Mouse (Mus musculus) cerebellum, adult 2 months (tissue): Measurements from ENCODE around the gene Adgrv1. TPM values are rescaled to one million over a fixed set of nuclear protein-coding genes. Genes with fewer than 3 reads are reported as not detected.

ENCODE experiments used
- DNase-seq, 2 experiments: peaks; one replicate each; pipeline ENCODE4 v3.0.0; 2021
- H3K27ac ChIP-seq: fragments of 200-500 bp; 2 replicates; pipeline ENCODE4 v1.5.1; 2012; ENCODE audit warnings: low read length, control low read depth, inconsistent platforms; ENCODE audit not compliant: insufficient read depth
- H3K27me3 ChIP-seq: fragments of 200-500 bp; 2 replicates; pipeline ENCODE4 v1.6.1; 2012; ENCODE audit warnings: inconsistent platforms, mild to moderate bottlenecking, low read length, moderate library complexity; ENCODE audit not compliant: control insufficient read depth, insufficient read depth
- H3K4me1 ChIP-seq: fragments of 200-500 bp; 2 replicates; pipeline ENCODE4 v1.6.1; 2011; ENCODE audit warnings: low read length; ENCODE audit not compliant: control insufficient read depth, insufficient read depth
- H3K4me3 ChIP-seq: fragments of 200-500 bp; replicated peaks from 2 replicates; pipeline ENCODE3; 2011; ENCODE audit warnings: mild to moderate bottlenecking, low read depth, low read length, control low read depth; ENCODE audit not compliant: insufficient read depth
- CTCF ChIP-seq: fragments of 200-500 bp; IDR thresholded peaks from 2 replicates; pipeline ENCODE4 v1.5.1; 2011; ENCODE audit warnings: low read depth, mild to moderate bottlenecking, control low read depth, low read length, moderate library complexity, borderline replicate concordance; ENCODE audit not compliant: insufficient read depth
- POLR2A ChIP-seq: fragments of 200-500 bp; IDR thresholded peaks from 2 replicates; pipeline ENCODE4 v1.6.1; 2011; ENCODE audit warnings: low read length, control low read depth, borderline replicate concordance; ENCODE audit not compliant: insufficient read depth
- WGBS: fragments of 180-500 bp; shearing (Covaris S2); methylation state at CpG from one replicate; pipeline ENCODE4 v1.1.7; 2018; 5-methylcytosine and 5-hydroxymethylcytosine counted together
- polyA plus RNA-seq: library from polyadenylated mRNA; depleted of rRNA; stranded (reverse); fragments of >200 nt; gene quantifications from 2 replicates; pipeline ENCODE4 v1.2.3, GENCODE M21; 2012

Adgrv1 gene
- polyA plus RNA-seq, 1 experiment: 3.4 TPM

DNA sequence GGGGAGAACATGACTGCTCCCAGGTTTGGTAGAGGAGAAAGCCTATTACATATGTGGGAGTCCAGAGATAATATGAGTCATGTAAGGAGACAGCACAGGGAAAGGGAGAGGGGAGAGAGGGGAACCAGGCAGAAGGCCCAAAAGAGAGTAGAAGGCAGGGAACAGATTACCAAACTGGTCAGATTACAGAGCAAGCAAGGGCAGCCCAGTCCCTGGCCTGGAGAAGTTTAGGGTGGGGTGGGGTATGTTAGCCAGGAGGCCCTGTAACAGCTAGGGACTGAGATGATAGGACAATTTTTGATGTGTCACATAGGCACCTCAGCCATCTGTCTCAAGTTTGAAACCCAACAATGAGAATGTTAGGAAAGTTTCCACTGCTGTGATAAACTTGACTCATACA lies 498.5 kb downstream of the Adgrv1 start:
- DNase-seq: no peak
- no peaks in the 10 kb centered on the region; the same call in 1 of the 2 replicates for H3K27me3 ChIP-seq
- H3K4me3 ChIP-seq: no peak overlapping the region
- TF ChIP-seq POLR2A (no peak), CTCF (no peak)
- H3K4me1 ChIP-seq: no peaks in the 10 kb centered on the region
- H3K27ac ChIP-seq: no peak overlapping the region

DNA sequence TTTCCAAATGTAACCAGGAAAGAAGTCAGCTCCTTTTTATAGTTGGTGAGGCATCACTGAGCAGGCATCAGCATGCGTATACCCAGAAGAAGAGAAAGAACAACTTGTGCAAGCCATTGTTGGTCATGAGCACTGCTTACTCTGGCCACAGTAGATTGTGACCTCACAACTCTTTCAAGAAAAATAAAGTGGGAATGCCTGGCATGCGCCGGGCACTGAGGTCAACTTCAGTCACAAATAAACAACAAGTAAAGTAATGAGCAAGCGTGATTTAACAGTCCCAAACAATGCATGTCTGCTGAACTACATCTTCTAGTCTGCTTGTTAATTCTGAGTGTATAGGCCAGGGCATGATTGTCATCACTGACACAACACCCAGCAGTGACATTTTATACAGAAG lies 499.6 kb downstream of the Adgrv1 start:
- Histone ChIP-seq H3K27ac (no peak overlapping the region), H3K4me3 (no peak overlapping the region), H3K4me1 (no peaks in the 10 kb centered on the region), H3K27me3 (no peaks in the 10 kb centered on the region; the same call in 1 of the 2 replicates)
- 83% methylated on average over 4 of the region's 4 CpGs for WGBS
- TF ChIP-seq POLR2A (no peak), CTCF (no peak)
- DNase-seq: no peak

DNA sequence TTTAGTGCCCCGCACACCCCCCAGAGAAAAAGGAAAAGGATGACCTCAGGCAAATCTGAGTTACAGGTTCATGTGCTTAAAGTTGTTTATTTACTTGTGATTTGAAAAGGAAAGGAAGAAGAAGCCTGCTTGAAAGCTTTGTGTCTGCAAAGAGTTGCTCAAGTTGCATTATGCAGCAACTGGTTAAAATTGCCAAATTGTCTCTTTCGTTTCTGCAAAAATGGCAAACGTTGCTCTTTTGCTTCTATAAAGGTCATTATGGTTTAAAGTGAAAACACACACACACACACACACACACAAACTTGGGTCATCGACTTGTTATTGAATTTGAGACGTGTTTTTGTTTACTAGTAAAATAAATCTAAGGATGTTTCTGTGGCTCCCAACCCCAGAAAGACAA lies 500.3 kb downstream of the Adgrv1 start:
- no peak overlapping the region for H3K27ac ChIP-seq

DNA sequence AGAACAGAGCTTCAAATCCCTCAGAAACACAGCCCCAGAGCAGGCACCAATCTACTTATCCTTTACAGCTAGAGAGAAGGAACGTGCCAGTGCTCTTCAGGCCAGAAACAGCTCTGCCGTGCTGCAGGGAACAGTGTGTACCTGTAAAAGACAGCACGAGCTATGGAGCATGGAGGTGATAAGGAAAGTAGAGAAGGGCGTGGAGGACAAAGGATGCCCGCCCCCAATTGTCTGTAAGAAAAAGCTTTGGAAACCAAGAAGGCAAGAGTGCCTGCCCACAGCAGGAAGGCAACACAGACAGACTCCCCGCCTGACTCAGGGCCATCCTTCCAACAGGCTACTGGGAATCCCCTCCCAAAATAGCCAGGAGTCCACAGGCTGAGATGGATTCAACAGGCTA lies 501.1 kb downstream of the Adgrv1 start:
- DNase-seq: no peak
- TF ChIP-seq POLR2A (no peak), CTCF (no peak)
- 33% methylated on average over 6 of the region's 6 CpGs for WGBS
- no peak overlapping the region for H3K27ac ChIP-seq
- H3K4me1 ChIP-seq: no peaks in the 10 kb centered on the region
- H3K27me3 ChIP-seq: no peaks in the 10 kb centered on the region; the same call in 1 of the 2 replicates
- no peak overlapping the region for H3K4me3 ChIP-seq

More for the DNA sequence above, 500.3 kb downstream of the Adgrv1 start:
- DNase-seq: no peak
- no peak overlapping the region for H3K4me3 ChIP-seq
- TF ChIP-seq CTCF (no peak), POLR2A (no peak)
- WGBS: 74% methylated on average over 5 of the region's 5 CpGs
- no peaks in the 10 kb centered on the region for H3K4me1 ChIP-seq
- no peaks in the 10 kb centered on the region; the same call in 1 of the 2 replicates for H3K27me3 ChIP-seq

DNA sequence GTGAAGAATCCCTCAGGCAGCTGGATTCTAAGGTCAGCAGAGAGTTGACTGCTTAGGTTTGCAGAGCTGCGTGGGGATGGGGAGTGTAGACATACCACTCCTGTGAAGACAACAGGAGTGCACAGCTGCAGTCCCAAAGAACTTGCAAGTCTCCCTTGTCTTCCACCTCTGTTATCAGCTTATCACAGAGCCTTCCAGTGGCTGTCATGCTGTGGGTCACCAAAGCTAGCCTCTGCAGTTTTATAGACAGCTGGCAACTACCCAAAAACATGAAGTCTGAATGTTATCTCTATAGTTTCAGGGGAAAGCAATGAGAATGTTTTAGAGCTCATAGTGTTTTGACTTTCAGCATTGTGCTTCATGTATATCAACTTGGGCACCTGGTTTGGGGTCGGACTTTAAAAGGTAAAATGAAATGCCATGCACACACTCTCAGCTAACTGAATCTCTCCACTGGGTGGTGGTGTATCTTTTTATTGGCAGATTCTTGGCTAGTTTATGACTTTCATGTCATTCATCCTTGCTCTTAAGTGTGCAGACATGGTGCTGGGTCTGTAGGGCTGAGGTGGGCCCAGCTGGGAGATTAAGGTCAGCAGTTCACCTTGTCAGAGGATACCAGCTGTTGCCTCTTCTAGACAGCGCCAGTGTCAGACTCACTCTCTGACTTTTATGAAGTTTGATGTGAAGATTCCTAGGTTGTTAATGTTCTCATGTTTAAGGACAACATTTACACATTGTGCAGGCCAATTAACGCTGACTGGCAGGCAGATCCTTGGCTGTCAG lies 502.0 kb downstream of the Adgrv1 start:
- no peak overlapping the region for H3K4me3 ChIP-seq
- H3K27ac ChIP-seq: no peak overlapping the region
- 68% methylated on average over 4 of the region's 4 CpGs for WGBS
- no peak for DNase-seq
- H3K4me1 ChIP-seq: no peaks in the 10 kb centered on the region
- no peaks in the 10 kb centered on the region; the same call in 1 of the 2 replicates for H3K27me3 ChIP-seq
- TF ChIP-seq CTCF: no peak
- TF ChIP-seq POLR2A: no peak

DNA sequence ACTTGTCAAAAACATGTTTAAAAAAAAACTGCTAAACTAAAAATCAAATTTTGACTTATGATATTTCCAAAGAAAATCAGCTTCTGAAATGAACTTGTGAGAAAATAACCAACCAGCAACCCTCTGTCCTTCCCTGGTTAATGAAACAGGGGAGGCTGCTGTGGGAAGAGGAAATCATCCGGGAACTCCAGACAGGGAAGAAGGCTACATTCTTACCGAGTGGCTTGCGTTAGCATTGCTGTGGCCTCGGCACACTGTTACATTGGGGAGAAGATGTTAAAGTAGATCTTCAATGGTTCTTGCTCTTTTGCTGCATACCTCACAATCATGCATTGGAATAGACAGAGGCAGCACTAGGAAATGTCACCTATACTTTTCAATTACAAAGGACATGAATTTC lies 507.1 kb downstream of the Adgrv1 start:
- H3K4me1 ChIP-seq: no peaks in the 10 kb centered on the region
- H3K27me3 ChIP-seq: no peaks in the 10 kb centered on the region
- no peak for DNase-seq
- H3K27ac ChIP-seq: no peak overlapping the region
- WGBS: 85% methylated on average over 4 of the region's 4 CpGs
- no peak for TF ChIP-seq POLR2A
- no peak for TF ChIP-seq CTCF
- H3K4me3 ChIP-seq: no peak overlapping the region

DNA sequence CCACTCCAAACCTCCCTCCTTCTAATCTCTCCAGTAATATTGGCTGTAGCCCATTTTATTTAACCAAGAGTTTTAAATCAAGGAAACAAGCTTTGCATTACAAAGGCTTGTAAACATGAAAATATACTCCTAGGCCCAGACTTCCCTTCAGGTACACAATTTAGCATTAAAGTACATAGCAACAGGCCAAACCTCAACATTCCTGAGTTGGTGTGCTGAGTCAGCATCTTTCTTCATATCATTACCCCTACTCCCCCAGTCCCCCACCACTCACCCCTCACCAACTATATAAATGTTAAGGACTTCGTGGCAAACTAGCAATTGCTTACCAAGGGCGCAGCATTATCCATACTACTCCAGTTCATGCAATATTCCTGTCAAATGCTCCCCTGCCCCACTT lies 510.7 kb downstream of the Adgrv1 start:
- Histone ChIP-seq H3K4me3 (no peak overlapping the region), H3K27ac (no peak overlapping the region), H3K4me1 (no peaks in the 10 kb centered on the region), H3K27me3 (no peaks in the 10 kb centered on the region)
- no peak for DNase-seq
- 89% methylated on average over 2 of the region's 2 CpGs for WGBS
- TF ChIP-seq CTCF (no peak), POLR2A (no peak)

DNA sequence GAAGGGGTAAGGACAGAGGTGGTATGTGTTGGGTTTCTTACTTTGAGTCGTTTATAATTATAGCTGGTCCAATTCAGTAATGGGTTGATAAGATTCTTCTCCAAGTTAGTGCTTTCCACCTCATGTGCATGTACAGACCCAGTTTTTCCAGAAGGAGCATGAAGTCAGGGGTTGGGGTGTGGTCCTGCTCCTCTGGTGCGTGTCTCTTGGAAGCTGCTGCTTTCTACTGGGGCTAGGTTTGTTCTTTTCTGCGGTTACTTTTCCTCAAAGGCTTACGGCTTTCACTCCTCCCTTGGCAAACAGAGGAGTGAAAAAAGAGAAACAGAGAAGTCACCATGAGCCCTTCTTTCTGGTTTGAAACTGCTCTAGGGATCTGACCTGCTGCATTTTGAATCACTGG lies 522.5 kb downstream of the Adgrv1 start:
- TF ChIP-seq CTCF: no peak
- TF ChIP-seq POLR2A: no peak
- H3K4me3 ChIP-seq: no peak overlapping the region

More for the DNA sequence above, 522.5 kb downstream of the Adgrv1 start:
- no peaks in the 10 kb centered on the region for H3K27me3 ChIP-seq
- no peak overlapping the region for H3K27ac ChIP-seq
- no peaks in the 10 kb centered on the region for H3K4me1 ChIP-seq
- no peak for DNase-seq
- WGBS: 95% methylated on average over 4 of the region's 4 CpGs
